In the genomic region with DNA sequence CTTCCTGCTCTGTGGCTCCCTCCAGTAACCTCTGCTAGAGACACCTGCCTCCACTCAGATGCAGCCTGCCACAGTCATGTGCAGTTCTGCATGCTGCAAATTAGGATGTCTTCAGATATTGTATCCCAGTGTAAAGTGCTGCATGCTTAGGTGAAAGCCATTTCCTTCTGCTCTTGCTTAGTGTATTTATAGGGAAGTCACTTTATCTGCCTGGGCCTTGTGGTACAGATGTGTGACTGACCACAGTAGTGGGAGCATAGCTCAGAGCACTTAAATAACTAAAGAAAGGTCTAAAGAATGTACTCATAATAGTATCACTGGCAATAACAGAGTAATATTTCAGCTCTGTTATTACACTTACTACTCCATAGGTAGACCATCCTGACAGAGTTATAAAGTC, we compare ENCODE assay signal across 22 mouse cellular contexts. TPM values are rescaled to one million over a fixed set of nuclear protein-coding genes. Genes with fewer than 3 reads are reported as not detected.
DNase-seq lines count a peak whose midpoint lies in the region; ATAC-seq lines count a peak whose summit lies in the region.
"Had no signal": no experiment of that assay in that cellular context is flagged by ENCODE, and none has a peak within 500 bp of the region (broad histone marks: within the 10 kb centered on the region; RNA-seq: fewer than 3 reads in every experiment).

No protein-coding gene starts in this region.

- DNase-seq in thymus, postnatal 14 days: peak; percentile 44
- DNase-seq in thymus, adult 18-20 months: no peak
- DNase-seq in thymus, postnatal 4 days: peak; percentile 30
- no peak for DNase-seq in thymus, postnatal 36 days
- DNase-seq in liver: no peak
- no peak for DNase-seq in right cerebral cortex, postnatal 25 days
- DNase-seq: adrenal gland, postnatal 10 days; adrenal gland, postnatal 25 days; cerebellum, adult 11 months; cerebellum, adult 18-20 months; cerebellum, adult 8-10 months; cerebellum, adult 9-11 months; cerebellum, postnatal 14 days; cerebellum, postnatal 36 days; forebrain, postnatal 0 days had no signal

- ATAC-seq in common myeloid progenitor, adult 5-6 weeks (replicated peaks; ENCODE audit: low read depth, poor library complexity, severe bottlenecking): peak; percentile 63
- ATAC-seq in megakaryocyte, adult 5-6 weeks (ENCODE audit: poor library complexity, severe bottlenecking): peak; percentile 30; the same call in 1 of the 2 replicates
- ATAC-seq: activated CD4-positive, CD25-positive, alpha-beta regulatory T cell, adult 4 months; forebrain, embryonic 13.5 days; forebrain, embryonic 15.5 days; forebrain, postnatal 0 days; Patski had no signal

RNA-seq across cellular contexts. Expression of gene Gbp9, which starts 57.4 kb away (rescaled TPM):
- 0.39 and 0.41 TPM in 2 replicates for total RNA-seq in common myeloid progenitor, adult 5-6 weeks (2017)
- 5.6 and 6.3 TPM in 2 replicates for total RNA-seq in megakaryocyte, adult 5-6 weeks (2015)
- total RNA-seq in megakaryocyte, adult 5-6 weeks (2017): 7.3 and 9.0 TPM in 2 replicates

RNA-seq across cellular contexts. Expression of gene Gbp8, which starts 57.4 kb away (rescaled TPM):
- 0.91 TPM in 1 of 2 replicates, not detected in the other for total RNA-seq in common myeloid progenitor, adult 5-6 weeks (2017)
- 1.3 and 2.1 TPM in 2 replicates for total RNA-seq in megakaryocyte, adult 5-6 weeks (2015)
- total RNA-seq in megakaryocyte, adult 5-6 weeks (2017): 0.37 and 1.1 TPM in 2 replicates
- total RNA-seq: forebrain, postnatal 0 days; MEL had no signal

RNA-seq across cellular contexts. Expression of gene Gbp4, which starts 57.5 kb away (rescaled TPM):
- not detected in 2 replicates for total RNA-seq in common myeloid progenitor, adult 5-6 weeks (2017)
- total RNA-seq in megakaryocyte, adult 5-6 weeks (2015): 2.2 TPM in 2 replicates
- total RNA-seq in megakaryocyte, adult 5-6 weeks (2017): 1.9 and 3.0 TPM in 2 replicates
- total RNA-seq: MEL had no signal

Comparison
In these comparisons a context has a peak if more than half of its experiments do, and no peak if none do; other contexts are left out.
1. DNase-seq: peak in thymus, postnatal 14 days (single experiment) and thymus, postnatal 4 days (single experiment); none in thymus, adult 18-20 months (0 of 2), thymus, postnatal 36 days (0 of 2), liver (single experiment) and right cerebral cortex, postnatal 25 days (single experiment).